Mouse (Mus musculus) C2C12 (cell line): ENCODE measurements at regions not wholly inside any gene's neighbourhood (a gene's known extent, or its start where the extent isn't known, plus 50 kb on each side); places are given as distances from the start of the nearest gene placed in this dataset.

Experiments used
- H3K27me3 ChIP-seq: one replicate; pipeline ENCODE4 v1.6.1; 2011; ENCODE audit not compliant: control insufficient read depth, insufficient read depth, insufficient read length
- H3K36me3 ChIP-seq: one replicate; pipeline ENCODE4 v1.6.1; 2011; ENCODE audit not compliant: control insufficient read depth, insufficient read depth
- H3K4me3 ChIP-seq: one replicate; pipeline ENCODE4 v1.5.1; 2011; ENCODE audit warnings: mild to moderate bottlenecking, control low read depth; ENCODE audit not compliant: poor library complexity, insufficient read depth, severe bottlenecking
- H3K79me2 ChIP-seq: one replicate; pipeline ENCODE4 v1.6.1; 2011; ENCODE audit not compliant: control insufficient read depth, insufficient read depth
- H3K79me3 ChIP-seq: one replicate; pipeline ENCODE4 v1.6.1; 2011; ENCODE audit warnings: low read depth, control low read depth
- H3ac ChIP-seq: one replicate; pipeline ENCODE3; 2011; ENCODE audit warnings: low read depth; ENCODE audit not compliant: control insufficient read depth, insufficient read length
- CEBPB ChIP-seq: IDR thresholded peaks from one replicate; pipeline ENCODE4 v1.6.1; 2011; ENCODE audit warnings: low read depth, mild to moderate bottlenecking, control low read depth, moderate library complexity
- CTCF ChIP-seq: IDR thresholded peaks from one replicate; pipeline ENCODE4 v1.5.1; 2011; ENCODE audit not compliant: control insufficient read depth, insufficient read depth, insufficient read length
- FOSL1 ChIP-seq: IDR thresholded peaks from one replicate; pipeline ENCODE4 v1.8.0; 2011; ENCODE audit warnings: mild to moderate bottlenecking, low read length; ENCODE audit not compliant: poor library complexity, insufficient read depth, severe bottlenecking
- MAX ChIP-seq: IDR thresholded peaks from one replicate; pipeline ENCODE4 v1.6.1; 2011; ENCODE audit warnings: mild to moderate bottlenecking, control low read depth
- MYOD1 ChIP-seq: IDR thresholded peaks from one replicate; pipeline ENCODE4 v1.6.1; 2011; ENCODE audit warnings: low read depth; ENCODE audit not compliant: control insufficient read depth, insufficient read length
- MYOG ChIP-seq: IDR thresholded peaks from one replicate; pipeline ENCODE4 v1.6.1; 2011; ENCODE audit not compliant: control insufficient read depth, insufficient read length; ENCODE audit errors: extremely low read depth
- USF1 ChIP-seq: IDR thresholded peaks from one replicate; pipeline ENCODE4 v1.6.1; 2011; ENCODE audit warnings: low read depth, mild to moderate bottlenecking, control low read depth, moderate library complexity

DNA sequence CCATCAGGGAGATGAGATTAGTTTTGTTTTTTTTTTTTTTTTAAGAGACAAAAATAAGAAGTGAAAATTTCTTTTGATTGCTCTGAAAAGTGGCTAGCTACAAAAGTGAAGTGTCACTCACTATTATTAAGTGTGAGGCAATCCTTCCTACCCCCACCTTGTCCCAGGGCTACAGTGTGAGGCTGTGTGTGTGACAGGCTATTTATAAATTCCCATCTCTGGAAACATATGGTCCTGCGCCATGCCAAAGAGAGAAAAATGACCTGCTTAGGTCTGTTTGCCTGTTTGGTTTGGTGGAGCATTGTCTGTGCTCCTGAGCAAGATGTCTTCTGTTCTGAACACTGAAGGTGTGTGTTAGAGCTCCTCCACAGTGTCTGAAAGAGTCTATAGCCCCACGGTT lies 199.4 kb upstream of the Lpp start:
- Histone ChIP-seq H3ac (no peak overlapping the region), H3K36me3 (no peaks in the 10 kb centered on the region), H3K4me3 (no peak overlapping the region), H3K79me2 (no peaks in the 10 kb centered on the region), H3K27me3 (no peaks in the 10 kb centered on the region), H3K79me3 (no peaks in the 10 kb centered on the region)
- TF ChIP-seq MAX, result no peak
- TF ChIP-seq CEBPB, result no peak
- no peak for TF ChIP-seq FOSL1
- no peak for TF ChIP-seq MYOG
- TF ChIP-seq CTCF, result no peak

DNA sequence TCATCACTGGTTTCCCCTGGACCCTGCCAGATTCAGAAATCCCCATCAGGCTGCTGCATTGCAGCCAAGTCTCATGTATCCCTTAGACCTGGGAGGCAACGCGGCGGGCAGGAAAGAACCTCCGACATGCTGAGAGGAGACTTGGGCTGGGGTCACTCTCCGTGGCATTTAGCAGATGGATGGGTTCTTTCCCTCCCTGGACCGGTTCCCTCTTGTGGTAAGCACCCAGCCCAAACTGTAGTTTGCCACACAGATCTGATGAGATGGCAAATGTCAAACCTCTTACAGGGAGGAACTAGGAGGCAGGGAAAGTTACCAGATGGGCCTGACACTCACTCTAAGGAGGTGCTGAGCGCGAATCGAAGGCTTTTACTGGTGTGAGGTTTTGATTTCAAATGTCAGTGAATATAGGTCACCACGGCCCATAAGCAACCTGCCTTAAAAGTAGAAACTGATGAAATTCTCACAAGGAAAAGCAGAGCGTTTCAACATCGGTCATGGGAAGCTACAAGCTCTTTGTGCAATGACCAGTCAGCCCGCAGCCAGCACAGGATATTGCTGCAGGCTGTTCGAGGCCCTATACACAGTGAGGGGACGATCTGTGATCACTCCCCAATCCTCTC lies 199.9 kb upstream of the Lpp start:
- no peak overlapping the region for H3ac ChIP-seq
- TF ChIP-seq MYOG, result no peak
- no peak for TF ChIP-seq USF1
- TF ChIP-seq CTCF, result no peak
- no peak for TF ChIP-seq CEBPB
- H3K27me3 ChIP-seq, result no peaks in the 10 kb centered on the region
- H3K4me3 ChIP-seq, result no peak overlapping the region
- no peaks in the 10 kb centered on the region for H3K36me3 ChIP-seq
- no peaks in the 10 kb centered on the region for H3K79me2 ChIP-seq
- H3K79me3 ChIP-seq, result no peaks in the 10 kb centered on the region

DNA sequence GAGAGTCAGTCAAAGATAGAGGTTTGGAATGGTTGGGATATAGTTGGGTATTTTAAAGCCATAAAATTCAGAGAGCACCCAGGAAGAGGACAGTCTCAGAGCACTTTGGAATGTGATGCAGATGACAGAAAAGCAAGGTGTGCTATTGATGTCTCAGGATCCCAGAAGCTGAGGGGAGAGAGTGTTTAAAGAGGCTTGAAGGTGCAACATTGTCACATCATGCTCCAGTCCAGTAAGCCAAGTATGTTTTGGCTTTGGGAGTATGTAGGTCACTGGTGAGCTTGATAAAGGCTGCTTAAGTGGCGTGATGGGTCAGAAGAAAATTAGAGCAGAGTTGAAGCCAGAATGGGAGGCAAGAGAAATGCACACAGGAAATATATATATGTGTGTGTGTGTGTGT lies 201.3 kb upstream of the Lpp start:
- Histone ChIP-seq H3K79me2 (no peaks in the 10 kb centered on the region), H3K4me3 (no peak overlapping the region), H3ac (no peak overlapping the region), H3K27me3 (no peaks in the 10 kb centered on the region), H3K36me3 (no peaks in the 10 kb centered on the region), H3K79me3 (no peaks in the 10 kb centered on the region)
- TF ChIP-seq CTCF (no peak), USF1 (no peak), MYOD1 (no peak), MAX (no peak), FOSL1 (no peak), MYOG (no peak), CEBPB (no peak)

DNA sequence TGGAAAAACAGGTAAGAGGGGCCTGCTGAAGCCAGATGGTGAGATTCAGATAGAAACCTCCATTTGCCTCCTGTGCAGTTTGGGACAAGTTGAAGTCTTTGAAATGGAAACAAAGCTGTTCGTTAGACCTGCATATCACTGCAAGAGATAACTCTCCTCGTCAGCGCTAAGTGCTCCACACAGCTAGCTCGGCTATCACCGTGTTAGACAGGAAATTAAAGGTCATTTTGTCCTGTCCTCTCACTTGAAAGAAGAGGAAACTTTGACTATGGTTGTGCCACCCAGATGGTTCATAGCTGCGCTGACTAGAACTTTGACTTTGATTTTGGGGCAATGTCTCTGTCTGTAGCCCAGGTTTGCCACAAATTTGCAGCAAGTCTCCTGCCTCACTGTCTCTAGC lies 198.5 kb upstream of the Bcl6 start:
- TF ChIP-seq USF1, result no peak
- no peak for TF ChIP-seq CEBPB
- Histone ChIP-seq H3K4me3 (no peak overlapping the region), H3K79me2 (no peaks in the 10 kb centered on the region), H3ac (no peak overlapping the region), H3K27me3 (no peaks in the 10 kb centered on the region), H3K79me3 (no peaks in the 10 kb centered on the region), H3K36me3 (no peaks in the 10 kb centered on the region)

DNA sequence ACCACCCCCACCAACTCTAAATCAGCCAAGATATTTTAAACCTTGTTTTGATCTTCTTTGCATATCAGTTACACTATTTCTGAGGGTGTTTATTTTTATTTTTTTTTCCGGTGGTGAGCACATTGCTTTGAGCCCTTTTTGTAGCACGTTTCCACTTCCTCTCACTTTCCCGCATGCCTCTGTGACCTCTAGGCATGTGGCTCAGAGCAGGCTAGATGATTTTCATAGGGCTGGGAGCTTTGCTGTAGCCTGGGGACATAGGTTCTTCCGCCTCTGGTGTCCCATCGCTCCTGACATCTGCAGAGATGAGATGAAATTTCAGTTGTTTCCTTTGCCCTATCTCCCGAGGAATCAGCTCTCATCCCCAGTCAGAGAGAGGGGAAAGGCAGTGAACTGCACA lies 197.3 kb upstream of the Bcl6 start:
- no peak for TF ChIP-seq CEBPB
- no peak for TF ChIP-seq FOSL1
- no peak for TF ChIP-seq MAX
- no peak for TF ChIP-seq MYOD1

DNA sequence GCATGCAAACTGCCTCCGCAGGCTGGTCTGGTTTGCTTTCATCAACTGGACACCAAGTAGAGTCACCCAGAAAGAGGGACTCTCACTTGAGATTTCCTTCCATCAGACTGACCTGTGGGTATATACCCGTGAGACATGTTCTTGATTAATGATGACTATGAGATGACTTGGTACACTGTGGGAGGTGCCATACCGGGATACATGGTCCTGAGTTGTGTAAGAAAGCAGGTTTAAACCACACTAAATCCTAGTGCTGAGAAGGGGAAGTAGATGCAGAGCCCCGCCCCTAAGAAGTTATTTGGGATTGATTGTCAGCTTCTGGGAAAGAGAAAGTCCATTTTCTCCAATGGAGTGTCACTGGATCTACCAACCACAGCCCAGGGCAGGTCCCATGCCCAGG lies 196.2 kb upstream of the Bcl6 start:
- Histone ChIP-seq H3K27me3 (no peaks in the 10 kb centered on the region), H3K79me2 (no peaks in the 10 kb centered on the region), H3ac (no peak overlapping the region), H3K36me3 (no peaks in the 10 kb centered on the region), H3K4me3 (no peak overlapping the region), H3K79me3 (no peaks in the 10 kb centered on the region)
- TF ChIP-seq USF1, result no peak
- TF ChIP-seq CTCF, result no peak
- TF ChIP-seq MYOG, result no peak
- no peak for TF ChIP-seq CEBPB
- no peak for TF ChIP-seq FOSL1
- TF ChIP-seq MYOD1, result no peak
- TF ChIP-seq MAX, result no peak

More for the DNA sequence above, 197.3 kb upstream of the Bcl6 start:
- Histone ChIP-seq H3ac (no peak overlapping the region), H3K79me2 (no peaks in the 10 kb centered on the region), H3K79me3 (no peaks in the 10 kb centered on the region), H3K27me3 (no peaks in the 10 kb centered on the region), H3K4me3 (no peak overlapping the region), H3K36me3 (no peaks in the 10 kb centered on the region)
